Mouse (Mus musculus): ENCODE results near the gene Abhd13.
A peak's percentile ranks its signal among the peaks of the same experiment; 100 is the strongest.

The Abhd13 gene

DNA sequence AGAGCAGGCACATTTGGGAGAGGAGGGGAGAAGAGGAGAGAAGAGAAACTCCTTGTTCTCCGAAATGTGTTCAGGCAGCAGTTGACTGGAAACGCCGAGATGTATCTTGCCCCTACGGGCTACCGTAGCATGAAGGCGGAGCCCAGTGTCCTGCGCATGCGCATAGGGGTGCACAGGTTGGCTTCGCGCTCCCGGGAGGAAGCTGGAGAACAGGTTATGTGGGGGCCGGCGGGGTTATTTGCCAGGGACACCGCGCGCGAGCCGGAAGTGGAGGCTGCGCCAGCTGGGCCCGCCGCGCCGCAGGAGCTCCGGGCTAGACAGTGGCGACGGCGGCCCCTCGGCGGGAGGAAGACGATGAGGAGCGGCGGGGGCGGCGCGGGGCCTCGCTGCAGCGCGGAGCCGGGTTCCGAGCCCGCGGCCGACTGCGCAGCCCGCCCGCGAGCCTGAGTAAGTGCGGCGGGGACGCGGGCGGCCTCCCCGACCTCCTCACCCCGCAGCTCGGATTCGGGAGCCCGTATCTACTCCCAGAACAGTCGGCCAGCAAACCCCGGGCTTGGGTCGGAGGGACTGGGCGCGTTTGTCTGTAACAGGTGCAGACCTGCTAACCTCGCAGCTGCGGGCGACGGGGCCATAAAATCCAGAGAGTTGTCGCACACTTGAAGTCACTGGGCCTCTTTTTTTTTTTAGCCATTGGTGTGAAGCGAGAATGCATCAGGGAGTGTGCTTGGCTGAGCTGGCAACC lies at the start of gene Abhd13, which contains the start of gene Lig4:
TSS of gene Abhd13 (plus strand) at position 135 of the 742 bp plus-strand sequence.
TSS of gene Lig4 (minus strand) at position 114 of the 742 bp plus-strand sequence.
- DNase-seq (ENCODE audit: low read depth), result peak; percentile 95

- no peak for DNase-seq (ENCODE audit: low read depth)
These were observed 47.6 kb upstream of the Abhd13 start for GRCm38 (mm10) chr8:9929746-9930445.

- no peak for DNase-seq (ENCODE audit: low read depth)
These were observed 44.8 kb upstream of the Abhd13 start for GRCm38 (mm10) chr8:9932711-9933110.

DNA sequence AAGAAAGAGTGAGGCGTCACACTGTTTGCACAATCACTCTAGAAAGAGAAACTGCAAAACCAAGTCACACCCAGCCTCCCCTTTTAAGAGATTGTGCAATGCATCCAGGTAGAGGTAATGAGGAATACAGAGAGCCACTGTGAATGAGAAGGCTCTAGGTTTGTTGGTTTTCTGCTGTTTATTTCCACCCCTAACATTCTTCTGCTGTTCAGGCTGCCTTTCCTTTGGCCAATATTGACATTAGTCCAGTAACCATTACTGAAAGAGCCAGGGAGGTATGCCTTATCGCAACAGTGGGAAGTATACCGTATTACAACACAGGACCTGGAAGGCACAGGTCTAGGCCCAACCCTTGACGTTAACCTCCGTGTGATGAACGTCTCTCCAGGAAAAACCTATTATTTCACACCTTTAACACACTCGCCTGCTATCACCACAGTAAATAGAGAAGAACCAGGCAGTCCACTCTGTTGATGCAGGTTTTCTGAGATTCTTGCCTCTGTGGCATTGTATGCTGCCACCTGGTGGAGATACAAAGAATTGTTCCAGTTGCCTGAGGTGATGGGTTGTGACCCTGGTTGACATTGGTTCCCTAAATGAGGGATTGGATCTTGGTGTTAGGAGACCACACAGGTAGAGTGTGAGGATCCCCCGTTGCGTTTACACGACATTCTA lies 42.5 kb upstream of the Abhd13 start:
- DNase-seq (ENCODE audit: low read depth), result no peak

DNA sequence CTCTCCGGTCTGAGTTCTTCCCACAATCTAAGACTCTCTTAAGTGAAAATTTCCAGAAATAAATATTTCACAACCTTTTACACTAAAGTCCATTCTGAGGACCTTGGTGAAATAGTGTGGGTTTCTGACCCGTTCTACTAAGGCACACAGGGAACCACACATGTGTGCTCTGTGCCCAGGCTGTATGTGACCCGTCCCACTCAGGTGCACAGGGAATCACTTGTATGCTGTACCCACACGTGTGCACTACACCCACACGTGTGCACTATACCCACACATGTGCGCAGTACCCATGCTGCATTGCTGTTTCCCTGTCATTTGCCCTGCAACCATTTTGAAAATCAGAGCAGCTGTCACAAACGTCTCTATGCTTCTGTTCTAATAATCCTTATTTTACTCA lies 41.9 kb upstream of the Abhd13 start:
- no peak for DNase-seq (ENCODE audit: low read depth)

DNA sequence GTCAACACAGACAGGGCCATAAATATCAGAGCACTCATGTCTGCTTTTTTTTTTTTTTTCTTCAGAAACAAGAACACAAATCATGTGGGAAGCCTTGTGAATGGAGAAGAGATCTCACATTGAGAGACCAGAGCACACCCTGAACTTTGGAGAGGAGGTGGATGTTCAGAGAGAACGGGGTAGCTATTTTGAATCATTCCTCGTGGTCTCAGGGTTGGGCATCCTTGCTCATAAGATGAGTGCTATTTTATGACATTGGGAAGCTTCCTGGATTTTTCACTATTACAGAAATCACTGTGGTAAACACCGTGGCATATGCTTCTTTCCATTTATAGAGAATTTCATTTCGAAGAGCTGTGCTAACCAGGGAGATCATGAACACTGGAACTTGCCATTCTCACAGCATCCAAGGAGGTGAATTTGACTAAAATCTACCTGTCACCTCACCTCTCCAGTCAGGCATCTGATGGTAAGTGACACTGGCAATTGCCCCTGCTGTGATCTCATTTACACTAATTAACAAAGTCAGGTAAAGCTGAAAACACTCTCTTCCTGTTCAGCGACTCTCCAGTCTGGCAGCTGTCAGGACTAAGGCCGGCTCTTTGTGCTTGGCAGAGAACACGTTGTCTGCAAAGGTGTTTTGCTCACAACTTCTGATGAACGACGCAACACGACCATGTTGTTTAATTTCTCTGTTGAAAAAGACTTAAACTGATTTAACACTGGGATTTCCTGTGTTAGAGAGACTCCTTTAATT lies 28.2 kb upstream of the Abhd13 start:
- no peak for DNase-seq (ENCODE audit: low read depth)

DNA sequence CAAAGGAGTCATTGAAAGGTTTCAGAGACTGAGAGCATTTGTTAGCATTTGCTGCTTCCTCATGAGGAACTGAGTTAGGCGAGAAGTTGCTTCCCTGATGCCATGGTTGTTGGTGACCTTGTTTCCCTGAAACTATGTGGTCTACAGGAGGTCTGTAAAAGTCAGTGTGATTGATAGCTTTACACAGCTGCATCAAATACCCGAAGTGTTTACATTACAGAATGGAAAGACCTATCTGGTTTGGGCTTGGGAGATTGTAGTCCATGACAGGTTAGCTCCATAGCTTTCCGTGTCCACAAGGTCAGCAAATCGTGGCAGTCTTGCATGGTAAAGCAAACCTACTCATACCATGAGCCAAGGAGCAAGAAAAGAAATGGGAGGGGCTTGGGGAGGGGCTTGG lies 19.2 kb upstream of the Abhd13 start:
- no peak for DNase-seq (ENCODE audit: low read depth)

DNA sequence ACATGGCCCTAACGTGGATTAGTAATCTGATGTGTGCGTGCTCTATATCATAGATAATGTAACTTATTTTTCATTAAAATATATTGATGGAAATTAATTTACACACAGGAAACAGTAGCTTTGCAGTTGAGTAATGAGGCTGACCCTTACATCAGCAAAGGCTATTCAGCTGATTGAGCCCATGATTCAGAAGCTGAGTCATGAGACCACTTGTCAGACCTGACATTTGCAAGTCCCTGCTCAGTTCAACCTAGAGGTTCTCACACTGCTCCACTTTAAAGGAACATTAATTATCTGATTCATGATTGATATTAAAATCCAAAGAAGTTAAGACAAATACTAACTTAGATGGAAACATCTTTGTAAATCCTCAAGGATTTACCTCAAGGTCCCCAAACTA lies 17.6 kb upstream of the Abhd13 start:
- DNase-seq (ENCODE audit: low read depth), result no peak

GRCm38 (mm10) chr8:9971866-9972265 lies 5.6 kb upstream of the Abhd13 start:
- no peak for DNase-seq (ENCODE audit: low read depth)

DNA sequence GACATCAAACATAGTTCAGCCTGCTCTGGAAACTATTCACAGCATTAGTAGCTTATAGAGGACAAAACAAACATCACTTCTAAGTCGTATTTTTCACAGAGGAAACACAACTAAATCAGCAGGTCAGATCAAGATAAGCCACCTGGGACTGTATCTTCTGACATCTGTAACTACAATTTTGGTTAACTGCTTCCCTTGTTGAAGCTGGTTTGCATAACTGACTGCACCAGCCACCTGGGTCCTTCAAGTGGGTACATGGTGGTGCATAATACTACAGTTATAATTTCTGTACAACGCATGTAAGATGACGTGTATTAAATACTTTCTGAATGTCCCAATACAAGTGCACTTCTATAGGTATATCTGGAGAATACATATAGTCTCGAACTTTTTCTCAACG lies 2.2 kb upstream of the Abhd13 start:
- no peak for DNase-seq (ENCODE audit: low read depth)

DNA sequence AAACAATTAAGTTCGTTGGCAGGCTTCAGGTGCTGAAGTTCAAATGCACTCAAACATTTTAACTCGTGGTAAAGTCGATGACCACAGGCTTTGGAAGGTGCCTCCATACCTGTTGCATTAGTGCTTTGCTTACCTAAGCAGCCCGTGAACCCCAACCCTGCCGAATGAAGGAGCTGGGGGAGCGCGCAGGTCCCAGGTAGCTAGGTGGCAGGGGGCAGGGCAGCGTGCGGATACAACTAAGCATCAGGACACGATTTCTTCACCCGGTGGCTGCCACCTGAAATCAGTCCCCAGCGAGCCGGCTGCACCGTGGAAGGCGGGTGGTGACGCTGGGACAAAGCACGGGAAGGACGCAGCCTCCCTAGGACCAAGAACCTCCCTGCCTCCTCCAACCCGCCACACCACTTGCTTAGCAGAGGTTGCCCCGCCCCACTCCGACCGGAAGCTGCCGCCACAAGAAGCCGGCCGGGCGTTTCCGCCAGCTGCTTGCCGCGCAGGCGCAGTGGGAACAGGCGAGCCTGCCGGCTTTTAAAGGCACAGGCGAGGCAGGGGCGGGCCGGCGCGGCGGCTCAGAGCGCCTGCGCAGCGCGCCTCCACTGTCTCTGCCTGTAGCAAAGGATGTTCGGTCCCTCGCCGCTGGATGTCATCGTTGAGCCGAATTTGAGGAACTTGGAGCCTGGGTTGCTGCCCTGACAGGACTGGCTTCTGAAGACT lies 1.5 kb upstream of the Abhd13 start:
- DNase-seq (ENCODE audit: low read depth), result peak; percentile 96

- no peak for DNase-seq (ENCODE audit: low read depth)
These were observed 491 bp upstream of the Abhd13 start for GRCm38 (mm10) chr8:9977016-9977415.

GRCm38 (mm10) chr8:9978475-9979230 lies 1.1 kb downstream of the Abhd13 start:
- no peak for DNase-seq (ENCODE audit: low read depth)

GRCm38 (mm10) chr8:9979746-9980145 lies 2.2 kb downstream of the Abhd13 start:
- DNase-seq (ENCODE audit: low read depth), result no peak

GRCm38 (mm10) chr8:9980188-9980587 lies 2.7 kb downstream of the Abhd13 start:
- no peak for DNase-seq (ENCODE audit: low read depth)

DNA sequence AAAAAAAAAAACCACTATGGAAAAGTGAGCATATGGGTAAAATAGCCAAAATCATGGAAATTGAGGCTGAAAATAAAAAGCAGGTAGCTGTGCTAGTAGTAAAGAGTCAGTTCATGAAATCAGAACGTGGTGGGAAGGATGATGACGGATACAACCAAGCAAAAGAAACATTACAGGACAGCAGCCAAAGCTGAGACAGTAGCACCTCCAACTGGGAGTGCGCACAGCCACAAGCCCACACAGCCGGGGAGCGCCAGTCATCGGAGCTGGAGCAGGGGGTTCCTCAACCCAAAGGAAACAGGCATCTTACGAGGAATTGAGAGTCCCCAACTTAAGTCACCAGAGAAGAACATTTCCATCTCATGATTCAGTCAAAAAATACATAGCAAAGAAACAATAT lies 26.6 kb downstream of the Abhd13 start:
- no peak for DNase-seq (ENCODE audit: low read depth)

- DNase-seq (ENCODE audit: low read depth), result no peak
These were observed 28.9 kb downstream of the Abhd13 start, which contains the start of gene Tnfsf13b for GRCm38 (mm10) chr8:10006156-10006985. Gene Tnfsf13b, plus strand, starts transcription at chr8:10006467.

GRCm38 (mm10) chr8:10006986-10007659 lies 29.6 kb downstream of the Abhd13 start:
- no peak for DNase-seq (ENCODE audit: low read depth)

- DNase-seq (ENCODE audit: low read depth), result no peak
These were observed 30.1 kb downstream of the Abhd13 start for GRCm38 (mm10) chr8:10007660-10008028.

Data from c-Kit-positive CD71-positive TER-119-negative erythroid progenitor cells, embryonic 14.5 days (primary cell).